ENCODE assay signal across 7 mouse cellular contexts in genomic region chr7:130574211-130574991, GRCm38 (mm10). TPM values are rescaled to one million over a fixed set of nuclear protein-coding genes. Genes with fewer than 3 reads are reported as not detected.
DNase-seq lines count a peak whose midpoint lies in the region; ATAC-seq and TF ChIP-seq lines count a peak whose summit lies in the region.

No protein-coding gene starts in this region.

- H3K9ac ChIP-seq in kidney, postnatal 0 days (ENCODE audit: low read depth, low read length), result no peak overlapping the region
- no peak overlapping the region for H3K9ac ChIP-seq in neural tube, embryonic 13.5 days

- H3K27ac ChIP-seq in kidney, postnatal 0 days, result peak overlapping the region; percentile 80
- peak overlapping the region; percentile 72 for H3K27ac ChIP-seq in neural tube, embryonic 13.5 days (replicated peaks)

- intact Hi-C loops in left cerebral cortex, postnatal 36 days (cut with DNase I), result no loop called here

- 0 out of 2 replicates have a peak, but pooled peaks cover 9% of the 10 kb centered on the region for H3K4me1 ChIP-seq in kidney, postnatal 0 days (replicated peaks; ENCODE audit: insufficient read depth, low read length)
- peaks cover 15% of the 10 kb centered on the region for H3K4me1 ChIP-seq in neural tube, embryonic 13.5 days (replicated peaks)

- peak; percentile 87 for ATAC-seq in kidney, postnatal 0 days (replicated peaks; ENCODE audit: low FRiP score, low read depth)
- ATAC-seq in neural tube, embryonic 13.5 days (ENCODE audit: low read depth), result peak; percentile 94

- DNase-seq in urinary bladder, adult 18-20 months (ENCODE audit: low spot score in 2 of 2), result peak; percentile 43 to 65
- no peak for DNase-seq in urinary bladder, adult 2 months (ENCODE audit: low spot score)
- peak; percentile 53 for DNase-seq in heart, adult 8-10 months (ENCODE audit: low spot score)
- peak; percentile 71 for DNase-seq in kidney, postnatal 0 days (ENCODE audit: low spot score)
- no peak for DNase-seq in left cerebral cortex, postnatal 36 days (ENCODE audit: low spot score in 2 of 2)
- DNase-seq in right cerebral cortex, postnatal 25 days, result no peak

- 17% methylated on average over 13 of the region's 13 CpGs for WGBS in kidney, postnatal 0 days
- 39% methylated on average over 13 of the region's 13 CpGs for WGBS in neural tube, embryonic 13.5 days

- no peaks in the 10 kb centered on the region for H3K9me3 ChIP-seq in kidney, postnatal 0 days (replicated peaks; ENCODE audit: low read length)
- no peaks in the 10 kb centered on the region for H3K9me3 ChIP-seq in neural tube, embryonic 13.5 days

- no peak for TF ChIP-seq CTCF in kidney, postnatal 0 days (IDR thresholded peaks at IDR 0.05; ENCODE audit: low read depth)

- no peaks in the 10 kb centered on the region for H3K36me3 ChIP-seq in kidney, postnatal 0 days (ENCODE audit: insufficient read depth, low read length)
- no peaks in the 10 kb centered on the region for H3K36me3 ChIP-seq in neural tube, embryonic 13.5 days

- H3K4me3 ChIP-seq in kidney, postnatal 0 days (replicated peaks; ENCODE audit: low read depth, low read length), result no peak overlapping the region
- no peak overlapping the region for H3K4me3 ChIP-seq in neural tube, embryonic 13.5 days

- no peaks in the 10 kb centered on the region for H3K27me3 ChIP-seq in kidney, postnatal 0 days (ENCODE audit: insufficient read depth, low read length)
- no peaks in the 10 kb centered on the region for H3K27me3 ChIP-seq in neural tube, embryonic 13.5 days

- peak overlapping the region; percentile 6 for H3K4me2 ChIP-seq in kidney, postnatal 0 days (ENCODE audit: low read length)
- peak overlapping the region; percentile 30 for H3K4me2 ChIP-seq in neural tube, embryonic 13.5 days

RNA-seq across cellular contexts. Expression of gene Nsmce4a, which starts 1.5 kb away (rescaled TPM):
- 61.5 and 65.4 TPM in 2 replicates for polyA plus RNA-seq in urinary bladder, adult 2 months (2012; rRNA removed)
- 10 to 100 TPM; 38.8 to 51.0 (median 43.0) TPM for total RNA-seq in heart, adult 8-10 months (2022)
- polyA plus RNA-seq in kidney, postnatal 0 days (2015; fragmentation: Nextera tagmentation; extraction: Ambion mirVana), result 163 and 179 TPM in 2 replicates
- polyA plus RNA-seq in neural tube, embryonic 13.5 days (2015; fragmentation: Nextera tagmentation; extraction: Ambion mirVana), result 104 and 107 TPM in 2 replicates
- 10 to 100 TPM; 36.0 to 38.0 TPM for total RNA-seq in left cerebral cortex, postnatal 36 days (2021)

RNA-seq across cellular contexts. Expression of gene Tacc2, which starts 2.8 kb away (rescaled TPM):
- polyA plus RNA-seq in urinary bladder, adult 2 months (2012; rRNA removed), result 67.5 and 88.1 TPM in 2 replicates
- total RNA-seq in heart, adult 8-10 months (2022), result 100 to 1,000 TPM; 403 to 491 (median 419) TPM
- 27.5 and 29.5 TPM in 2 replicates for polyA plus RNA-seq in kidney, postnatal 0 days (2015; fragmentation: Nextera tagmentation; extraction: Ambion mirVana)
- 76.7 and 77.9 TPM in 2 replicates for polyA plus RNA-seq in neural tube, embryonic 13.5 days (2015; fragmentation: Nextera tagmentation; extraction: Ambion mirVana)
- 10 to 100 TPM; 63.0 to 69.5 TPM for total RNA-seq in left cerebral cortex, postnatal 36 days (2021)

RNA-seq across cellular contexts. Expression of gene Ate1, which starts 54.2 kb away (rescaled TPM):
- polyA plus RNA-seq in urinary bladder, adult 2 months (2012; rRNA removed), result 15.6 and 24.0 TPM in 2 replicates
- total RNA-seq in heart, adult 8-10 months (2022), result 10 to 100 TPM; 31.2 to 46.0 (median 36.4) TPM
- 73.7 and 75.7 TPM in 2 replicates for polyA plus RNA-seq in kidney, postnatal 0 days (2015; fragmentation: Nextera tagmentation; extraction: Ambion mirVana)
- polyA plus RNA-seq in neural tube, embryonic 13.5 days (2015; fragmentation: Nextera tagmentation; extraction: Ambion mirVana), result 90.9 and 99.1 TPM in 2 replicates
- 10 to 100 TPM; 57.7 to 65.1 TPM for total RNA-seq in left cerebral cortex, postnatal 36 days (2021)

Comparison
In these comparisons a context has a peak if more than half of its experiments do, and no peak if none do; other contexts are left out.
1. DNase-seq: peak in urinary bladder, adult 18-20 months (2 of 2), heart, adult 8-10 months (single experiment) and kidney, postnatal 0 days (single experiment); none in urinary bladder, adult 2 months (single experiment), left cerebral cortex, postnatal 36 days (0 of 2) and right cerebral cortex, postnatal 25 days (single experiment).